Mouse (Mus musculus) liver, adult 2 months (tissue): ENCODE measurements at regions not wholly inside any gene's neighbourhood (a gene's known extent, or its start where the extent isn't known, plus 50 kb on each side); places are given as distances from the start of the nearest gene placed in this dataset.

Experiments
- CTCF ChIP-seq: fragments of 200-500 bp; IDR thresholded peaks from 2 replicates; pipeline ENCODE4 v1.5.1; 2011; ENCODE audit warnings: low read depth, low read length, control low read depth
- POLR2A ChIP-seq: fragments of 200-500 bp; IDR thresholded peaks from 2 replicates; pipeline ENCODE4 v1.6.1; 2011; ENCODE audit warnings: low read length, control low read depth; ENCODE audit not compliant: insufficient read depth; ENCODE audit errors: extremely low read depth

- TF ChIP-seq POLR2A: no peak
- no peak for TF ChIP-seq CTCF
Observed at GRCm38 (mm10) chr10:109573200-109573599, 562.4 kb upstream of the Syt1 start.
